Mouse (Mus musculus) liver, embryonic 11.5 days (tissue): ENCODE data around the gene A630076J17Rik. TPM values are rescaled to one million over a fixed set of nuclear protein-coding genes. Genes with fewer than 3 reads are reported as not detected.

Source experiments
- ATAC-seq: fragments of 200-750 bp; cut with Nextera tagmentation; replicated peaks from 2 replicates; pipeline ENCODE4 v1.8.0; 2017; ENCODE audit warnings: moderate number of reproducible peaks, mild to moderate bottlenecking, moderate TSS enrichment, moderate library complexity; ENCODE audit not compliant: low FRiP score
- DNase-seq: peaks from one replicate; pipeline ENCODE4 v3.0.0-alpha.2; 2017; ENCODE audit warnings: low spot score
- H3K27ac ChIP-seq: fragments of 300-500 bp; sonication (generic); 2 replicates; pipeline ENCODE4 v1.5.1; 2014; ENCODE audit warnings: mild to moderate bottlenecking, low read depth, low read length, control low read depth
- H3K27me3 ChIP-seq: fragments of 300-500 bp; sonication (generic); replicated peaks from 2 replicates; pipeline ENCODE4 v1.6.1; 2014; ENCODE audit warnings: low read length, mixed read lengths; ENCODE audit not compliant: control insufficient read depth, insufficient read depth
- H3K36me3 ChIP-seq: fragments of 300-500 bp; sonication (generic); 2 replicates; pipeline ENCODE4 v1.6.1; 2014; ENCODE audit warnings: mild to moderate bottlenecking, low read length, moderate library complexity, mixed read lengths; ENCODE audit not compliant: control insufficient read depth, insufficient read depth
- H3K4me1 ChIP-seq: fragments of 300-500 bp; sonication (generic); replicated peaks from 2 replicates; pipeline ENCODE4 v1.6.1; 2014; ENCODE audit warnings: low read length, mixed read lengths; ENCODE audit not compliant: control insufficient read depth, insufficient read depth
- H3K4me2 ChIP-seq: fragments of 300-500 bp; sonication (generic); 2 replicates; pipeline ENCODE4 v1.6.1; 2014; ENCODE audit warnings: mild to moderate bottlenecking, control low read depth, moderate library complexity
- H3K4me3 ChIP-seq: fragments of 300-500 bp; sonication (generic); 2 replicates; pipeline ENCODE4 v1.5.1; 2014; ENCODE audit warnings: low read depth, low read length, control low read depth
- H3K9ac ChIP-seq: fragments of 300-500 bp; sonication (generic); 2 replicates; pipeline ENCODE4 v1.6.1; 2014; ENCODE audit warnings: low read depth, low read length, control low read depth
- H3K9me3 ChIP-seq: fragments of 300-500 bp; sonication (generic); 2 replicates; pipeline ENCODE4 v1.6.1; 2016; ENCODE audit warnings: low read length, inconsistent platforms, mixed read lengths; ENCODE audit not compliant: control insufficient read depth
- WGBS: fragments of 180-500 bp; shearing (Covaris S2); extraction: QIAGEN DNeasy Blood & Tissue Kit; methylation state at CpG from one replicate; pipeline ENCODE4 v1.1.7; 2014; 5-methylcytosine and 5-hydroxymethylcytosine counted together
- polyA plus RNA-seq: library from polyadenylated mRNA; unstranded; fragments of >200 nt; fragmentation: Nextera tagmentation; extraction: Ambion mirVana; gene quantifications from 2 replicates; pipeline ENCODE4 v1.2.1, GENCODE M21; 2014

The A630076J17Rik gene
- polyA plus RNA-seq, 1 experiment from 2014 or later = not detected

- ATAC-seq (no peak), DNase-seq (no peak)
- 48% methylated on average over 4 of the region's 4 CpGs for WGBS
- Histone ChIP-seq H3K9me3 (no peaks in the 10 kb centered on the region), H3K27me3 (no peaks in the 10 kb centered on the region), H3K4me1 (peaks cover 7% of the 10 kb centered on the region), H3K4me2 (no peak overlapping the region), H3K9ac (no peak overlapping the region), H3K4me3 (no peak overlapping the region), H3K36me3 (no peaks in the 10 kb centered on the region), H3K27ac (no peak overlapping the region)
These were observed 45.6 kb downstream of the A630076J17Rik start for GRCm38 (mm10) chr3:107275996-107276395.

GRCm38 (mm10) chr3:107276626-107277025, 46.2 kb downstream of the A630076J17Rik start:
- peaks cover 7% of the 10 kb centered on the region for H3K4me1 ChIP-seq
- H3K9me3 ChIP-seq = no peaks in the 10 kb centered on the region
- 78% methylated on average over 3 of the region's 3 CpGs for WGBS
- H3K4me3 ChIP-seq = no peak overlapping the region
- no peaks in the 10 kb centered on the region for H3K27me3 ChIP-seq
- no peak for ATAC-seq
- no peak overlapping the region for H3K9ac ChIP-seq
- H3K27ac ChIP-seq = no peak overlapping the region
- H3K4me2 ChIP-seq = no peak overlapping the region
- no peaks in the 10 kb centered on the region for H3K36me3 ChIP-seq
- DNase-seq = no peak

GRCm38 (mm10) chr3:107278479-107279269, 48.3 kb downstream of the A630076J17Rik start, which contains the start of gene Lamtor5:
Lamtor5 (plus strand) TSS chr3:107278858.
- peaks cover 7% of the 10 kb centered on the region for H3K4me1 ChIP-seq
- peak within 1 kb of the TSS; percentile 77 for H3K4me2 ChIP-seq
- ATAC-seq = peak; percentile 85
- H3K9ac ChIP-seq = peak within 1 kb of the TSS; percentile 65
- no peaks in the 10 kb centered on the region for H3K27me3 ChIP-seq
- H3K4me3 ChIP-seq = peak within 1 kb of the TSS; percentile 66
- no peak within 1 kb of the TSS for H3K27ac ChIP-seq
- whole genome bisulfite sequencing = 3% methylated on average over 43 of the region's 43 CpGs
- peaks cover 8% of the 10 kb centered on the region for H3K36me3 ChIP-seq
- peak; percentile 88 for DNase-seq
- H3K9me3 ChIP-seq = no peaks in the 10 kb centered on the region

Other genes starting within 250 kb of the A630076J17Rik start
- 3.4 and 3.6 TPM in 2 replicates for gene Kcna3, start 194.4 kb upstream of the A630076J17Rik start, polyA plus RNA-seq
- gene Kcna2, start 129.5 kb upstream of the A630076J17Rik start, polyA plus RNA-seq = 0.05 and 0.08 TPM in 2 replicates
- not detected in 2 replicates for gene Kcna10, start 47.6 kb upstream of the A630076J17Rik start, polyA plus RNA-seq
- gene Cym, start 8.9 kb upstream of the A630076J17Rik start, polyA plus RNA-seq = 0.14 and 0.27 TPM in 2 replicates
- not detected in 2 replicates for gene Prok1, start 9.1 kb downstream of the A630076J17Rik start, polyA plus RNA-seq
- 172 and 185 TPM in 2 replicates for gene Lamtor5, start 48.2 kb downstream of the A630076J17Rik start, polyA plus RNA-seq
- 1.4 and 1.9 TPM in 2 replicates for gene Slc16a4, start 60.6 kb downstream of the A630076J17Rik start, polyA plus RNA-seq
- 16.3 and 16.9 TPM in 2 replicates for gene Rbm15, start 103.1 kb downstream of the A630076J17Rik start, polyA plus RNA-seq
- 0.04 and 0.05 TPM in 2 replicates for gene Kcnc4, start 228.9 kb downstream of the A630076J17Rik start, polyA plus RNA-seq